Mouse (Mus musculus) thymus, postnatal 0 days (tissue): Measurements from ENCODE around the gene Lrrc1. TPM values are rescaled to one million over a fixed set of nuclear protein-coding genes. Genes with fewer than 3 reads are reported as not detected.

Source experiments
- DNase-seq: peaks from one replicate; pipeline ENCODE4 v3.0.0-alpha.2; 2015; ENCODE audit warnings: low spot score
- polyA plus RNA-seq: library from polyadenylated mRNA; unstranded; fragments of >200 nt; fragmentation: Nextera tagmentation; extraction: Ambion mirVana; gene quantifications from 2 replicates; pipeline ENCODE4 v1.2.1, GENCODE M21; 2015

Lrrc1 gene
- polyA plus RNA-seq, 1 experiment from 2014 or later: 25.7 TPM

DNA sequence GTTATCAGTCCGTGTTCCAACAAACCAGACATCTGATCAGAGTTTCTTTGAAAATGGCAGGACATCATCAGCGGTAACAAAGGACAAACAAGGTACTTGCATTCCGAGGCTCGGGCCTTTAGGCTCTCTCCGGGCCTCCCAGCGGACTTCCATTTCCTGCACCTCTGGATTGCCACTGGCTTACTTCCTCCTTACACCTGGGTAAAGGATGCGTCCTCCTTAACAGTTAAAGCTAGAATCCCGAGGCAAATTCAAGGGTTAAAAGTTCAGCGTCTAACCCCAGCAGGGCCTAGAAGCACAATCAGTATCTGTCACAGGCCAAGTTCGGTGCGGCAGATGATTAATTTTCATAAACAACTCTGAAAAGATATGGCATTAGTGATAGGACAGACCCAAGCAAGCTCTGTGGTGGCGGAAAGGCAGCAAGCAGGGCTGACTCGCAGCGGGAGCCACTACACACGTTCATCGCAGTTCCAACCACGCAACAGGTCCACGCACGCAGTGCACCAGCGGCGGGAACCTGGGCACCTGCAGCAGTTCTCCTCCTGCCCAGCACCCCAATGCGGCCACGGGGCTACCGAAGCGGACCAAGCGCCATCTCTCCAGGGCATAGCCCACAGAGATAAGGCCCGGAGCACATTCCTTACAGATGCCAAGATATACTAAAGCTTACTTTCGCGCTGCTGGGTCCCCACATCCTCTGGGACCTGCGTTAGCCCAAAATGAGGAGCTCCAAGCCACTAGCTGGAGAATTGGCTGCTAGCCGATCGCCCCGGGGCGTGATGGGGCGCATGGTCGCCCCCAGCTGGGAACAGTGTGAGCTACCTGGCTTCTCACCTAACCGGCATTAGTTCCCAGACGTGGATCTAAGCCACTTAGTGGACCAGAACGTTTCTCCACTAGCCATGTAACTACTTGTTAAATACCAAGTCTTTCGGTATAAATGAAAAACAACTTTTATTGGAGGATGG, 1.0 kb downstream of the Lrrc1 start:
- peak; percentile 67 for DNase-seq

- no peak for DNase-seq
Measured at GRCm38 (mm10) chr9:77541556-77541955, 3.1 kb downstream of the Lrrc1 start.

GRCm38 (mm10) chr9:77539232-77539631, 5.4 kb downstream of the Lrrc1 start:
- no peak for DNase-seq

- no peak for DNase-seq
Measured at GRCm38 (mm10) chr9:77537357-77537756, 7.3 kb downstream of the Lrrc1 start.

DNA sequence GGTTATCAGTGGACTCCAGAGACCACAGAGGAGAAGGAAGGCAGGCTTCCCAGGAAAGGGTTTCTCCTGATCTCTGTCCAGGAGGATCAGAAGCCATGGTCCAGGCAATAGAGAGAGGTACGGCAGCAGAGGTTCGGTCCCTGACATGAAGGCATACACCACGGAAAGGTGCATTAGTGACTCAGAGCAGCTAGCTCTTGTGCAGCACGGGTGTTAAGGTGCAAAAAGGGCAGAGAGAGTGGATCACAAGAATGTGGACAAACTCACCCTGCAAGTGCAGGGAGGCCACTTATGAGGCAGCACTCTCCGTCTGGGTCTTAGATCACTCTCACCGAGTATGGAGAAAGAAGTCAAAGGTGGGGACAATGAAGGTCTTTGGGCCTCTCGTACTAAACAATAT, 7.8 kb downstream of the Lrrc1 start:
- no peak for DNase-seq

DNA sequence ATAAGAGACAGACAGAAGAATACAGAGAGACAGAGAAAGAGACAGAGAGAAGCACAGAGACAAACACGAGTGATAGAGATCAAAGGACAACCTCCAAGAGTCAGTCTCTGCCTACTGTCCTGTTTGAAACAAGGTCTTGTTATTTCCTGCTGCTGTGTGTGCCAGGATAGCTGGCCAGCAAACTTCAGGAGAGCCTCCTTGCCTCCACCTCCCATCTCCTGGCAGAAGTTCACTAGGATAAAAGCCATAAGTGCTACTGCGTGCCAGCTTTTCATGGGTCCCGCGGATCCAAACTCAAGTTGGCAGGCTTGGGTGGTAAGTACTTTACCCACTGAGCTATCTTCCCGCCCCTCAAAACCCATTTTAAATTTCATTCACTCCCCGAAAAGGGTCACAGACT, 8.4 kb downstream of the Lrrc1 start:
- DNase-seq: no peak

- DNase-seq: no peak
Measured at GRCm38 (mm10) chr9:77535021-77535744, 9.5 kb downstream of the Lrrc1 start.

DNA sequence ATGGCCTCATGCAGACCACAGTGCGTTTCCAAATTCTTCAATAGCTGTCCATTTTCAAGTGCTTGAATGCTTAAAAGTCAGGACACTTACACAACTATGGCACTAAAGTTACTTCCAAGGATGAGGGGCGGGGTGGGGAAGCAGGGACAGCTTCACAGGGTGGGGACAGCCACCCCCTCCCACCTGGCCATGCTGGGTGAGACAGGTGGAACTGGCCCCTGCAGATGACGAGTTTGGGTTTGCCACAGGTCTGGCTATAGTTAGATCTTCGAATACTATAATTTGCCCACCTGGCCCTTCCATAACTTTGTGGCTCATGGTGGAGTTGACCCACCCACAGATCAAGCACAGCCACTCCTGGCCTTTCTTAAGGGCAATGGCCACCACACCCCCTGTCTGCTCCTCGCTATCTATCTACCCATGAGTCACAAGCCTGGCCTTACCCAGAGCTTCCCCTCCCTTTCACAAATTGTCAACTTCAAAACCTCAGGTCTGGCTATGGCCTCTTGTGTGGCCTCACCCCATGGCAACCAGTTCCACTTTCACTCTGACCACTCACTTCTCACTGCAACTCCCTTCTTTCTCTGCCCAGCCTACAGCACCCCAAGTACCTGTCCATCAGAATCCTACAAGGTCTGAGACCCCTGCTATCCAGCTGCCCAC, 16.2 kb downstream of the Lrrc1 start:
- no peak for DNase-seq

DNA sequence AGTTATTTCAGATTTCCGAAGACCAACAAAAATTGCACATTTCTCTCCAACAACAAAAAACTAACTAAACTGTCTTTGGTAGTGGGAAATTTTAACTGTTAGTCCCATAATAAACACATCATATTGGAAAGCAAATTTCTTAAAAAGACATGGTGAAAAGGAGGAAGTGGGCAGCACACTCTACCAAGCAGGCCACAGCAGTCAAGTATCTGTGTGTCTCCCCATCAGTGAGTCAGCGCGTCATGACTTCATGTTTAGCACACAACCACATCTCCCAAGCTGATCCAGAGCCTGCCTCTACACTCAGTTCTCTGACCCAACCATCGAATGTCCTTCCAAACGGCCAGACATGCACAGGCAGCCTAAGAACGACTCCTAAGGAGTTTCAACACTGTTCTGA, 17.5 kb downstream of the Lrrc1 start:
- DNase-seq: no peak

DNA sequence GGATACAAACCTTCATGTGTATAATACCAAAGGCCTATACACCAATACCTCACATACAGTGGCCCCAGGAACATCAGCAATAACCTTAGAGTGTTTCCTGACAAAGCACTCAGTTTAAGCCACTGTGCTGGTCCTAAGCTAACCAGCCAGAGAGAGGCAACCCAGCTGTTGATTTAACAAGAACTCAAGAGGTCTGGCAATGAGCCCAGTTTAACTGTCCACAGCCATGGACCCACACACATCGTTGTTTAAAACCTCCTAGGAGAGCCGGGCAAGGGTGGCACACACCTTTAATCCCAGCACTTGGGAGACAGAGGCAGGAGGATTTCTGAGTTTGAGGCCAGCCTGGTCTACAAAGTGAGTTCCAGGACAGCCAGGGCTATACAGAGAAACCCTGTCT, 18.0 kb downstream of the Lrrc1 start:
- DNase-seq: no peak

DNA sequence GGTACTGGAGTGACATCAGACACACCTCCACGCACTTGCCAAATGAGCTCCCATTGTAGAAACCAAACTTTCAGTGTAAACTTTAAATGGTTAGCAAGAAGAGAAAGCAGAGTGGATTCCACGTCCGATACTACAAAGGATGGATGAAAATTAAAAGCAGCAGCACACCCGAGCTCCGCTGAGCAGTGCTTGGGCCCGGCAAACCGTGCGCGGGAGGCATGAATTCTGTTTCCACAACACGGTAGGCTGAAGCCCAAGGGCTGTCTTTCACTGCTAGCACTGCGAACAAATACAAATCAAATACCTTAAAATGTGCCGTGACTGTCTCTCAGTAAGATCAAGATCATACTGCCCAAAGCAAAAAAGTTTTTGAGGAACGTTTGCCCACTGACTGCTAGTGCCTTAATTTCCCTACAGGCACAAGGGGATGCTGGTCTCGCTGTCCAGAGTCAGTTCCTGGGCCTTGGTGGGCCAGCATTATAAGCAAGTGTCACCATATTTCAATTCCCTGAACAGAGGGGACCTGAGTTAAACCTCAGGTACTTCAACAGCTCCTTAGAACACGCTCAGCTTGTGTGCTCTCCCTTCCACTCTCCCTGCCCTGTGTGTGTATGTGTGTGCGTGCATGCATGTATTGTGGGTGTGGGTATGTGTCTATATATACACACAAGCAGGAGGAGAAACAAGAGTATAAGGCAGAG, 18.9 kb downstream of the Lrrc1 start:
- no peak for DNase-seq

- peak; percentile 18 for DNase-seq
Measured at GRCm38 (mm10) chr9:77523793-77524192, 20.9 kb downstream of the Lrrc1 start.

GRCm38 (mm10) chr9:77522476-77522875, 22.2 kb downstream of the Lrrc1 start:
- no peak for DNase-seq

DNA sequence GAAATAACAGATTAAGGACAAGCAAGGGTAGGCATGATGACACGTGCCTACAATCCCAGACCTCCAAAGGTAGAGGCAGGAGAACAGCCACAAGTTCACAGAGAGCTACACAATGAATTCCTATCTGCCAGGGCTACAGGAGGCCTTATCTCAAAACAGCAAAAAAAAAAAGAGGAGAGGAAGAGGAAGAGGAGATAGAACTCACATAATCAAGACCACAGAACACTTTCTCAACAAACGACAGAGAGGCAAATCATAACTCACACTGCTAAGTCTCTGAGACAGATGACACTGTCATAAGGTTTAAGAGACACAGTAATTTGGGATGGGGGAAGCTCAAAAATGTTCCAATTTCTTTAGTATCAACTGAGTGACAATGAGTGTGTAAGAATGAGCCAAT, 25.5 kb downstream of the Lrrc1 start:
- DNase-seq: no peak

- no peak for DNase-seq
Measured at GRCm38 (mm10) chr9:77516782-77517364, 27.8 kb downstream of the Lrrc1 start.

- DNase-seq: peak; percentile 90
Measured at GRCm38 (mm10) chr9:77513892-77514291, 30.8 kb downstream of the Lrrc1 start.

- DNase-seq: peak; percentile 67
Measured at GRCm38 (mm10) chr9:77512220-77512619, 32.5 kb downstream of the Lrrc1 start.

GRCm38 (mm10) chr9:77510574-77510973, 34.1 kb downstream of the Lrrc1 start:
- DNase-seq: no peak

DNA sequence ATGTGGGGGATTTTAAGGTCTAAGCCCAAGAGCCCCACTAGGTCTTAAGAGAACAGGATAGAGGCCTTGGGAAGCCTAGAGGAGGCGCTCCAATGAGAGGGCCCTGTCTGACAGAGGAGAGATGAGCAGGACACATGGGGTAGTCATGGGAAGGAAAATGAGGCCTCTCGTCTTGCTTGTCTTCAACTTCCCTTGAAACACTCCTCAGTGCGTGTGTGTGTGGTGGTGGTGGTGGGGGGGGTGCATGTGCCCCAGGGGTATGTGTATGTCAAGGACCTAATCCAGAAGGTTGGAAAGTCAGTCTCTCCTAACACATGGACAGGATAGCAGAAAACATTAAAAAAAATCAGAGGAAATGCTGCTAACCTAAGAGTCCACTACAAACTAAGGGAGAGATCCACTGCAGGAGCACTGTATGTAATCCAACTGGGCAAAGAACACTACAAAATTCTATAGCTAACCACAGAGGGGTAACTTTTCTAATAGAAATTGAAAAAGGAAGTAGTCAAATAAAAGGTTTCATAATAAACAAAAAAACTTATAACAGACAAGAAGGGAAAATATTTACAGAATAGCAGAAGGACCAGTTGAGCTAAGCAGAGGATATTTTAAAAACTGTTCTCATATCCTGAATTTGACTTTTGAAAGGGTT, 36.8 kb downstream of the Lrrc1 start:
- DNase-seq: no peak
